Mouse (Mus musculus) CH12.LX (cell line): ENCODE results near the gene Apbb1. TPM values are rescaled to one million over a fixed set of nuclear protein-coding genes. Genes with fewer than 3 reads are reported as not detected.

Experiments used
- DNase-seq: peaks from one replicate; pipeline ENCODE4 v3.0.0-alpha.2; 2013; ENCODE audit errors: extremely low read depth
- H3K27ac ChIP-seq: 2 replicates; pipeline ENCODE4 v1.5.1; 2012; ENCODE audit warnings: low read depth, mild to moderate bottlenecking, control low read depth, moderate library complexity; ENCODE audit not compliant: insufficient read depth
- H3K27me3 ChIP-seq: replicated peaks from 2 replicates; pipeline ENCODE3; 2012; ENCODE audit warnings: inconsistent platforms
- H3K36me3 ChIP-seq, 2 experiments: replicated peaks in 1 of 2; 2 replicates each; pipeline versions ENCODE3 to v1.6.1; 2012; ENCODE audit warnings: inconsistent platforms in 1 of 2, low read length in 1 of 2, mild to moderate bottlenecking in 1 of 2, mixed read lengths in 1 of 2, moderate library complexity in 1 of 2; ENCODE audit not compliant: control insufficient read depth in 1 of 2, insufficient read depth in 1 of 2
- H3K4me1 ChIP-seq, 2 experiments: 2 replicates each; pipeline ENCODE4 v1.6.1; 2012; ENCODE audit warnings: inconsistent platforms in 1 of 2, moderate library complexity in 1 of 2; ENCODE audit not compliant: insufficient read depth in 2 of 2, control insufficient read depth in 1 of 2
- H3K4me2 ChIP-seq: 2 replicates; pipeline ENCODE4 v1.6.1; 2012; ENCODE audit warnings: low read depth, mild to moderate bottlenecking, control low read depth; ENCODE audit not compliant: poor library complexity, insufficient read depth, severe bottlenecking
- H3K4me3 ChIP-seq, 3 experiments: fragments of 150-350 bp in 1 of 3; sonication (generic) in 1 of 3; replicated peaks in 1 of 3; 2 replicates each; pipeline versions ENCODE3 to v1.5.1; 2011 to 2012; ENCODE audit warnings: low read depth in 2 of 3, low read length in 2 of 3, mild to moderate bottlenecking in 2 of 3, moderate library complexity in 2 of 3, control low read depth in 1 of 3, improper control_type of control experiment in 1 of 3, inconsistent platforms in 1 of 3, mixed read lengths in 1 of 3; ENCODE audit not compliant: poor library complexity in 1 of 3
- H3K79me2 ChIP-seq: replicated peaks from 2 replicates; pipeline ENCODE4 v1.6.1; 2012; ENCODE audit warnings: mild to moderate bottlenecking, moderate library complexity; ENCODE audit not compliant: control insufficient read depth, poor library complexity, insufficient read depth, severe bottlenecking; ENCODE audit errors: extremely low read depth
- H3K9ac ChIP-seq: 2 replicates; pipeline ENCODE4 v1.6.1; 2012; ENCODE audit warnings: low read depth, mild to moderate bottlenecking, control low read depth, moderate library complexity; ENCODE audit not compliant: insufficient read depth
- H3K9me3 ChIP-seq: replicated peaks from 2 replicates; pipeline ENCODE3; 2012; ENCODE audit warnings: low read length, inconsistent platforms, mixed read lengths
- BHLHE40 ChIP-seq: IDR thresholded peaks from 2 replicates; pipeline ENCODE4 v1.6.1; 2011; ENCODE audit warnings: mild to moderate bottlenecking, low read depth, low read length, improper control_type of control experiment
- CHD1 ChIP-seq: IDR thresholded peaks from 2 replicates; pipeline ENCODE4 v1.6.1; 2012; ENCODE audit warnings: low read depth, low read length, improper control_type of control experiment, inconsistent platforms
- CHD2 ChIP-seq: IDR thresholded peaks from 2 replicates; pipeline ENCODE4 v1.6.1; 2011; ENCODE audit warnings: low read length, improper control_type of control experiment
- CTCF ChIP-seq, 2 experiments: IDR thresholded peaks in 1 of 2; conservative IDR thresholded peaks in 1 of 2; 2 replicates each; pipeline ENCODE4 v1.5.1; 2011 to 2012; ENCODE audit warnings: low read depth in 2 of 2, low read length in 2 of 2, improper control_type of control experiment in 1 of 2, inconsistent platforms in 1 of 2, mild to moderate bottlenecking in 1 of 2, moderate library complexity in 1 of 2
- ELF1 ChIP-seq: IDR thresholded peaks from 2 replicates; pipeline ENCODE4 v1.6.1; 2014; ENCODE audit warnings: low read depth, mild to moderate bottlenecking, inconsistent platforms, low read length, improper control_type of control experiment
- EP300 ChIP-seq: IDR thresholded peaks from 2 replicates; pipeline ENCODE4 v1.6.1; 2011; ENCODE audit warnings: low read length, improper control_type of control experiment
- ETS1 ChIP-seq: conservative IDR thresholded peaks from 2 replicates; pipeline ENCODE4 v1.6.1; 2012; ENCODE audit warnings: low read depth, mild to moderate bottlenecking, inconsistent platforms, low read length, improper control_type of control experiment, moderate library complexity
- GABPA ChIP-seq: IDR thresholded peaks from 2 replicates; pipeline ENCODE4 v1.6.1; 2012; ENCODE audit warnings: low read depth, low read length, improper control_type of control experiment, inconsistent platforms; ENCODE audit not compliant: insufficient replicate concordance
- IRF4 ChIP-seq: IDR thresholded peaks from 2 replicates; pipeline ENCODE4 v1.6.1; 2014; ENCODE audit warnings: low read depth, mild to moderate bottlenecking, inconsistent platforms, low read length, improper control_type of control experiment
- JUN ChIP-seq: IDR thresholded peaks from 2 replicates; pipeline ENCODE4 v1.6.1; 2011; ENCODE audit warnings: low read depth, mild to moderate bottlenecking, low read length, improper control_type of control experiment, moderate library complexity; ENCODE audit not compliant: insufficient read depth
- MAZ ChIP-seq: IDR thresholded peaks from 2 replicates; pipeline ENCODE4 v1.6.1; 2012; ENCODE audit warnings: low read depth, mild to moderate bottlenecking, inconsistent platforms, low read length, improper control_type of control experiment, moderate library complexity
- MEF2A ChIP-seq: IDR thresholded peaks from 2 replicates; pipeline ENCODE4 v1.6.1; 2014; ENCODE audit warnings: low read depth, mild to moderate bottlenecking, inconsistent platforms, low read length, improper control_type of control experiment, borderline replicate concordance
- MYC ChIP-seq: IDR thresholded peaks from 2 replicates; pipeline ENCODE4 v1.6.1; 2011; ENCODE audit warnings: low read depth, mild to moderate bottlenecking, improper control_type of control experiment, low read length
- NELFE ChIP-seq: IDR thresholded peaks from 2 replicates; pipeline ENCODE4 v1.6.1; 2011; ENCODE audit warnings: low read depth, low read length, improper control_type of control experiment
- NRF1 ChIP-seq: IDR thresholded peaks from 2 replicates; pipeline ENCODE4 v1.6.1; 2014; ENCODE audit warnings: low read depth, mild to moderate bottlenecking, inconsistent platforms, low read length, improper control_type of control experiment, moderate library complexity
- POLR2A ChIP-seq: IDR thresholded peaks from 2 replicates; pipeline ENCODE4 v1.6.1; 2011; ENCODE audit warnings: low read depth, mild to moderate bottlenecking, improper control_type of control experiment, low read length
- POLR2AphosphoS2 ChIP-seq: IDR thresholded peaks from 2 replicates; pipeline ENCODE4 v1.6.1; 2011; ENCODE audit warnings: low read depth, low read length, improper control_type of control experiment
- RAD21 ChIP-seq: IDR thresholded peaks from 2 replicates; pipeline ENCODE4 v1.6.1; 2011; ENCODE audit warnings: low read depth, mild to moderate bottlenecking, low read length, improper control_type of control experiment, moderate library complexity
- SMC3 ChIP-seq: IDR thresholded peaks from 2 replicates; pipeline ENCODE4 v1.6.1; 2011; ENCODE audit warnings: low read depth, low read length, improper control_type of control experiment
- TBP ChIP-seq: conservative IDR thresholded peaks from 2 replicates; pipeline ENCODE4 v1.6.1; 2011; ENCODE audit warnings: low read depth, low read length, improper control_type of control experiment
- TCF12 ChIP-seq: IDR thresholded peaks from 2 replicates; pipeline ENCODE4 v1.6.1; 2014; ENCODE audit warnings: low read depth, mild to moderate bottlenecking, inconsistent platforms, low read length, improper control_type of control experiment
- USF1 ChIP-seq: IDR thresholded peaks from 2 replicates; pipeline ENCODE4 v1.6.1; 2014; ENCODE audit warnings: low read depth, mild to moderate bottlenecking, inconsistent platforms, low read length, improper control_type of control experiment
- USF2 ChIP-seq: conservative IDR thresholded peaks from 2 replicates; pipeline ENCODE4 v1.6.1; 2011; ENCODE audit warnings: low read depth, low read length, improper control_type of control experiment
- ZC3H11A ChIP-seq: IDR thresholded peaks from 2 replicates; pipeline ENCODE4 v1.6.1; 2012; ENCODE audit warnings: low read depth, mild to moderate bottlenecking, inconsistent platforms, low read length, improper control_type of control experiment
- ZKSCAN1 ChIP-seq: IDR thresholded peaks from 2 replicates; pipeline ENCODE4 v1.6.1; 2012; ENCODE audit warnings: low read depth, inconsistent platforms, low read length, improper control_type of control experiment, borderline replicate concordance
- ZMIZ1 ChIP-seq: IDR thresholded peaks from 2 replicates; pipeline ENCODE4 v1.6.1; 2012; ENCODE audit warnings: low read depth, mild to moderate bottlenecking, inconsistent platforms, low read length, improper control_type of control experiment
- ZNF384 ChIP-seq: IDR thresholded peaks from 2 replicates; pipeline ENCODE4 v1.6.1; 2012; ENCODE audit warnings: low read depth, low read length, improper control_type of control experiment, inconsistent platforms
- dilution Hi-C: fragments of 300-500 bp; cut with MboI; formaldehyde crosslinking; loops from 2 replicates; pipeline ENCODE4 v1.14.3; 2020; ENCODE audit warnings: low sequenced_read_pairs; ENCODE audit not compliant: extremely low pct_unique_long_range_greater_than_20kb, extremely low pct_ligation_motif_present
- in situ Hi-C: fragments of 300-500 bp; cut with MboI; formaldehyde crosslinking; loops from 3 replicates; pipeline ENCODE4 v1.14.3; 2019; ENCODE audit warnings: low sequenced_read_pairs, low pct_ligation_motif_present, low pct_unique_long_range_greater_than_20kb, mixed read lengths
- polyA plus RNA-seq: library from polyadenylated mRNA; unstranded; fragments of >175 nt; gene quantifications from 2 replicates; pipeline ENCODE4 v1.2.1, GENCODE M21; 2012; ENCODE audit warnings: low read depth; ENCODE audit not compliant: insufficient read length
- total RNA-seq, 2 experiments: library from RNA; depleted of rRNA; stranded (reverse); fragments of 300-350 nt in 1 of 2; fragments of >200 nt in 1 of 2; gene quantifications; 2 replicates each; pipeline ENCODE4 v1.2.3; 2012 to 2014

The Apbb1 gene
- total and polyA plus RNA-seq, 3 experiments, result 1.2 to 3.2 (median 2.1) TPM

GRCm38 (mm10) chr7:105615720-105616119 is 34.3 kb upstream of the Apbb1 start:
- Histone ChIP-seq H3K27me3 (no peaks in the 10 kb centered on the region), H3K9me3 (no peaks in the 10 kb centered on the region), H3K4me2 (no peak overlapping the region), H3K36me3 (peaks cover 14 to 69% of the 10 kb centered on the region in 2 experiments), H3K27ac (no peak overlapping the region), H3K79me2 (no peaks in the 10 kb centered on the region), H3K4me1 (peaks cover 0 to 4% of the 10 kb centered on the region in 2 experiments; a peak in 1 of 4 replicates), H3K4me3 (no peak overlapping the region), H3K9ac (no peak overlapping the region)
- in situ Hi-C loops (no loop called here), dilution Hi-C loops (no loop called here)
- TF ChIP-seq CTCF (conservative IDR thresholded peaks at IDR 0.05 in 1 of 2, IDR thresholded peaks at IDR 0.05 in 1 of 2; ENCODE audit: low read depth in 2 of 2, low read length in 2 of 2) (no peak), MAZ (no peak), GABPA (no peak), USF2 (no peak), BHLHE40 (no peak), TCF12 (no peak), RAD21 (no peak), CHD1 (no peak), POLR2A (no peak), NRF1 (no peak), NELFE (no peak), MEF2A (no peak), CHD2 (no peak), ZNF384 (no peak), POLR2AphosphoS2 (no peak)
- no peak for DNase-seq

DNA sequence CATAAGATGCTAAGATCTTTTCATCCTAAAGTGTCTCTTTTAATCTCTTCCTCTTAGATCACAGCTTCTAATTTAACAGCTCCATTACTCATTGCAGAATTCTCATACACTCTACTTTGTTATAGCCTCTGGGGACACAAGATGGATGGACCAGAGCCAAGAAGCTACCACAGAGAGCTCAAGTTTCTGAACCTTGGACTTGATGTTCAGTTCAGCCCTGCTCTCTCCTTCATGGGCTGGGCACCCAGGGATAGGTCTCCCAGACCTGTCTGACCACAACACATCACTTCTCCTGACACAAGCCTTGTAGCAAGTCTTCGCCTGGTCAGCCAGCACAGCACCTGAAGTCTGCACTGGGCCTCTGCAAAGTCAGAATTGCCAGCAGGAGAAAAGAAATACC is 32.9 kb upstream of the Apbb1 start:
- in situ Hi-C loops, result no loop called here
- peaks cover 14 to 60% of the 10 kb centered on the region in 2 experiments for H3K36me3 ChIP-seq

More for the DNA sequence above, 32.9 kb upstream of the Apbb1 start:
- peaks cover 0 to 4% of the 10 kb centered on the region in 2 experiments; a peak in 1 of 4 replicates for H3K4me1 ChIP-seq
- no peaks in the 10 kb centered on the region for H3K27me3 ChIP-seq
- dilution Hi-C loops, result no loop called here
- TF ChIP-seq MYC (no peak), TBP (no peak), TCF12 (no peak), ETS1 (no peak), NRF1 (no peak), ELF1 (no peak), CTCF (conservative IDR thresholded peaks at IDR 0.05 in 1 of 2, IDR thresholded peaks at IDR 0.05 in 1 of 2; ENCODE audit: low read depth in 2 of 2, low read length in 2 of 2) (no peak), ZKSCAN1 (no peak), POLR2AphosphoS2 (no peak), USF1 (no peak), EP300 (no peak), CHD1 (no peak), POLR2A (no peak), SMC3 (no peak), JUN (no peak), ZMIZ1 (no peak), IRF4 (no peak), ZC3H11A (no peak)
- no peak overlapping the region for H3K4me2 ChIP-seq
- no peak overlapping the region for H3K4me3 ChIP-seq
- no peaks in the 10 kb centered on the region for H3K79me2 ChIP-seq
- no peak for DNase-seq
- H3K27ac ChIP-seq, result no peak overlapping the region
- no peak overlapping the region for H3K9ac ChIP-seq
- no peaks in the 10 kb centered on the region for H3K9me3 ChIP-seq
